Mouse (Mus musculus) B cell, adult 67 days (primary cell): ENCODE data around the gene Parn. TPM values are rescaled to one million over a fixed set of nuclear protein-coding genes. Genes with fewer than 3 reads are reported as not detected.

Source experiments
- total RNA-seq, 2 experiments: library from RNA; stranded (reverse); gene quantifications; 4 replicates each; pipeline ENCODE4 v1.2.4; 2023

The Parn gene
- total RNA-seq: 10 to 100 TPM; 37.1 to 43.5 TPM

GRCm38 (mm10) chr16:13667878-13668343 is at the start of gene Parn:
Parn (minus strand) TSS chr16:13668170.

DNA sequence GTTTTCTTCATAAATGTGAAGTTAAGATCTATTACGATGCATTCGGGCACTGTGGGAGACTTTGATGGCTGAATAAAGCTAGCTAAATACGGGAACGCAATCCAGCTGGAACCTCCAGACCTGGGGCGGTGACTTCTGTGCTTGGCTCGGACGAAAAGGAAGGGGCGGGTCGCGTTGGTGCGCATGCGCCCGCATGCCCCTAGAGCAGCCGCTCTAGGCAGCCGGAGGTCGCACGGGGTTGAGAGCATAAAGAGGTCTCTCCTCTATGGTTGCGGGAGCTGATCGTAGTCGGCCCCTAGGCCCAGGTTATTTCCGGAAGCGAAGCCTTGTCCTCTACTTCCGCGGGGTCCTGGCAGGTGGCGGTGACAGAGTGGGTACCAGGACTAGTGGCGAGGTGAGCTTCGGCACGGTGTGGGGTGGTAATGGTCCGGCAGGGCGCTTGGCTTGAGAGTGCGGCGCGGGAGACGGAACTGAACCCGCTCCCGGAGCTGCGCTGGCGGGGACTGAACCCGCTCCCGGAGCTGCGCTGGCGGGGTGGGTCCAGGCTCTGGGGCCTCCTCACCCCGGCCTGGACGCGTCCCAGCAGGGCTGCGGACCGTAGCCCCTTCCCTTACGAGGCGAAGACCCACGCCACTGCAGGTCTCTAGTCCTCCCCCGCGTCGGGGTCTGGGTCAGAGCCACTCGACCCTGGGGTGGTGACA is 3.9 kb upstream of the Parn start, which contains the start of the genes Bfar and 3110001I22Rik:
TSS of gene Bfar (plus strand) at position 174 of the 701 bp plus-strand sequence.
TSS of gene 3110001I22Rik (plus strand) at position 245 of the 701 bp plus-strand sequence.

Other genes starting within 250 kb of the Parn start
- gene Bfar, start 3.7 kb upstream of the Parn start, total RNA-seq: 10 to 100 TPM; 62.2 to 84.4 TPM
- gene 3110001I22Rik, start 3.8 kb upstream of the Parn start, total RNA-seq: 10 to 100 TPM; 17.4 to 25.0 TPM
- not detected for gene Pla2g10, start 62.8 kb upstream of the Parn start, total RNA-seq
- 10 to 100 TPM; 38.2 to 40.6 TPM for gene Rrn3, start 112.5 kb upstream of the Parn start, total RNA-seq
- 100 to 1,000 TPM; 133 to 147 TPM for gene Ntan1, start 150.7 kb upstream of the Parn start, total RNA-seq
- 10 to 100 TPM; 71.9 to 91.4 TPM for gene Pdxdc1, start 235.0 kb upstream of the Parn start, total RNA-seq
- gene Mpv17l, start 235.0 kb upstream of the Parn start, total RNA-seq: 1 to 10 TPM in 1 of 2 experiments, under 1 TPM in 1; 0.80 to 1.6 TPM